Mouse (Mus musculus) adrenal gland, adult (tissue): ENCODE results near the gene Ntng1.
"Not testable (repeated sequence)": the region's sequence is repeated elsewhere in the genome, so short reads cannot be mapped to it uniquely, and the experiment has no call there.

Experiments used
- DNase-seq, 2 experiments: peaks; one replicate each; pipeline ENCODE4 v3.0.0; 2022 to 2023; ENCODE audit warnings: low spot score in 1 of 2; ENCODE audit not compliant: inconsistent age in 2 of 2

Gene Ntng1

DNA sequence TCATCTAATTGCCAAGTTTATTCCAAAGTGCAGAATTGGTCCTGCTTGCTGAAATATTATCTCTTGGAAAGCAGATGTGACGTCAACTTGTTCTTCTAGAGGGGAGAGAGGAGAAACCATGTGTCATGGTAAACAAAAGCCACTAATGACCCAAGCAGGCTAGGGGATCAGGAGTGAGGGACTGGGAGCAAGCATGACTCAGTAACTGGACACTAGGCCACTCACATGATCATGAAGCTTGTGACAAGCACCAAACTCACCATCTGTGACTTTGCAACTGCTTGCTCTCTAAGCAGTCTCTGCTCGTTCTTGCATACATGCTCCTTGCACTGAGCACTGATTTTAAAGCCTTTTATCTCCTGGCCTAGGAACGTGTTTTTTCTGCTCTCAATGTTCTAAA is 340.2 kb downstream of the Ntng1 start:
- no peak for DNase-seq

DNA sequence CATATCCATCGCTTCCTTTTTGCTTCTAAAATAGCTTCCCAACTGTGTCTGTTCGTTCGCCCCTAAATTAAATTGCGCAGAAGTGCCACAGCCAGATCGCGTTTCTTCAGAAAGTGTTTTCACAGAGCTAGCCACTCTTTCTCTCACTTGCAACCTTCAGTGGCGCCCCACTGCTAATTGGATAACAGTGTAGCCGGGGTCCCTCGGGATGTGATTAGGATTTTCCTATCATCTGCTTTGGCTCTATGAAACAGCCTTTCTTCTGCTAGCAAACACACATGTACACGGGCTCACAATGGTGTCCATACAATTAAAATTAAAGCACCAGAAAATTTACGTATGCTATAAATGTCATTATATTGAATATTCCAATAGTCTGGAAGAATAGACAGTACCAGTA is 346.5 kb downstream of the Ntng1 start:
- DNase-seq = no peak

- DNase-seq = peak in 1 of 2 experiments; percentile 23
Observed at GRCm38 (mm10) chr3:109783231-109783630, 360.6 kb downstream of the Ntng1 start.

- peak; percentile 9 to 49 for DNase-seq
Observed at GRCm38 (mm10) chr3:109782289-109782951, 361.4 kb downstream of the Ntng1 start.

DNA sequence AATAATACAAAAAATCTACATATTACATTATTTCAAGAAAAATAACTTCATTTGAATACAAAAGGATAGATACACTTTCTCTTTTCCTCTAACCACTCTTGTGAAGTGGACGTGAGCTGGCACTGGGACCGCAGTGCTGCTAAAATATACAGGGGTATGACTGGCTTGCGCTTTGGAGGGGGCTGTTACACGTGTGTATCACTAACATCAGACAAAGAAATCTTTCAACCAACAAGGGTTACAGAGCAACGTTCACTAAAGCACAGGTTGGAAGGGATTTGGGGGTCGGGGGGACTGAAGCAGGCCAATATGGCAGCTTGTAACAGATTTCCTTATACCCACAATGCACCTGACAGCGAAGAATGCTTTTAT is 361.9 kb downstream of the Ntng1 start:
- DNase-seq = no peak

- DNase-seq = no peak
Observed at GRCm38 (mm10) chr3:109775200-109775599, 368.6 kb downstream of the Ntng1 start.

DNA sequence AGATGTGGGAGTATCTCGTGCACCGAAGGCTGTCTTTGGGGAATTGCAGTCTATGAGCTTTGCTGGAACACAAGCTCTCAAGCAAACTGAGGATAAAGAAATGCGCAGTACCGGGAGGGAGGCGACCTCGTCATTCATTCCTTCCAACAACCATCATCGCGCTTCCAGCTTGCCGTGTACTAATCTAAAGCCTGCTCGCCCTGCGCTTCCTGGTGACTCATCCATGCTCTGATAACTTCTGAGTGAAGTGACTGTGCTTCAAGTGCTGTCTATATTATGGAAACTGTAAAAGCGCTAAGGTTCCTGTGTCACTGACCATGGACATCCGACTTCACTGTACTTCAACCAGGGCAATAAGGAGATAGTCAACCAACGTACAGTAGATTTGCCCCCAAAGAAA is 371.7 kb downstream of the Ntng1 start:
- DNase-seq = no peak

- no peak for DNase-seq
Observed at GRCm38 (mm10) chr3:109766939-109767338, 376.9 kb downstream of the Ntng1 start.

- DNase-seq = no peak
Observed at GRCm38 (mm10) chr3:109765608-109766007, 378.2 kb downstream of the Ntng1 start.

GRCm38 (mm10) chr3:109765141-109765540 is 378.7 kb downstream of the Ntng1 start:
- no peak for DNase-seq

DNA sequence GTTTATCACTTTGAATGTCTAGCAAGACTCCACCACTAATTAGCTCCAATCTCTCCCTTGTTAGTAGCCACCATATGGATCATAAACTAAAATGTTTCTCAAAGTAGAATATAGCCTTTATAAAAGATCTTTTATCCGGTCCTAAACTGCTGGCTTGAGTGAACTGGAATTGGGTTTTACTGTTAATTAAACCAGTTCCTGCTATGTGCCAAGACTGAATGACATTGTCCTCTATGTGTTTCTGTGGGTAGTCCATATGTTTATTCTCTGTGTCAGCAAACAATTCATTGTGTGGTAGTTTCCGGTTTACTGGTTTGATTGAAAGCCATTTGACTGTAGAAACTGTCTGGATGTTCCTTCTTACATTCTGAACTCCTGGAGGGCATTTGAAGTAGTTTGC is 387.4 kb downstream of the Ntng1 start:
- DNase-seq = no peak

- not testable (repeated sequence) for DNase-seq
Observed at GRCm38 (mm10) chr3:109747593-109747992, 396.2 kb downstream of the Ntng1 start.

DNA sequence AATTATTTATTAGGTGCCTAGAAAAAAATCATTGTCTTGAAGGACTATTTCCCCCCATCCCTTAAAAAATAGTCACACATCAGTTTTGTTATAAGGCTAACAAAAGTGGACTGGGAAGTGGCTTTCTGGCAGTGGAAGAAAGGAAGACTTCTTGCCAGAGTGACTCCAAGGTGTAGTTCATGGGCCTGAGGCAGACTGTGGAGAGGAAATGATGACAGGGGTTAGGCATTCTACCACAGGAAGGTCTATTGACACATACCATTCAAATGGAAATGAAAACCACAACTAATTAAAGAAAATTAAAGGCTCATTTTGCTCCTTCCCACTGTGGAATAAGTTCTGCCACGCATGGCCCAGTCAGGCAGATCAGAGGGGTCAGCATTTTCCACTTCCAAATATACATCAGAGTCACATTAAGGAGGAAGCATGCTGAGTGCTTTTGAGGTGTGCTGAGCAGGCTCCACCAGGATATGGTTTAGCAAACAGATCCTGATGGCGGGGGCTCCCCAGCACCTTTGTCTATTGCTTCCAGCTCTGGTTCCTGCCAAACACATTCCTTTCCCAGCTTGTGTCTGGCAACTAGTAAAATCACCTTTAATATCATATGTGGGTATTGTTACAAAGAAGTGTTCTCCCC is 403.2 kb downstream of the Ntng1 start:
- no peak for DNase-seq

DNA sequence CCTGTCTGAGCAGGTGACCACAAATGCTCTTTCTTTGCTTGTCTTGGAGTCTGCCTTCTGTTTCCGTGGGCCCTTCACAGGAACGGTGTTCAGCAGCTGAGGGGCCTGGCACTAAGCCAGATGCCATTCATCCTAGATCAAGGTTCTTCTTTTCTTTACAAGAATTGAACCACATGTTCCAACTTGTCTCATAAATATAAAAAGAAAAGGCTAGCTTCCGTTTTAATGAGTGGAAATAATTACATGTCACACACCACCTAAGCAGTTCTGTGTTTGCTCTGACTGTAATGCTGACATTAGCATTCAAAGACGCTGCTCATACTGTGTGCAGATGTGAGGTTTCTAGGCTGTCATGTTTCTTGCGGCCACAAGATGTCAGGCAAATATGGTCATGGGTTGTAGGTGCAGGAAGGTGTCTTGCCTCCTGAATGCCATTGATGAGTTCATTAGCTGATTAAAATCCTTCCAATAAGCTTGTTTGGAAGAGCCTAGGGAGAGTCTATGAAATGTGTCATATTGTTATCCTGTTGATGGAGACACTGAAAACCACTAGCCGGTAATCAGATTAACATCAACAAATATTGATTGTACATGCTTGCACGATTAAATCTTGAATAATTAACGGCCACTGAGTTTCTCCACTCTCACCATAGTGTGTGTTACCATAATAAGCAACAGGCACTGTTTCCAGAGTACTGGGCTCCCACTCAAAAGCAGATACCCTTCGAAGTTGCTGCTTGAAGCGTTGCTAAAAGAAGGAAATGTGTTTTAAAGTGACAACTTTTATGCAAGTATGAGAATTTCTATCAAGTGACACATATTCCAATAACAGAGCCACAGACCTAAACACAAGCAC is 411.3 kb downstream of the Ntng1 start:
- DNase-seq = peak in 1 of 2 experiments; percentile 40

DNA sequence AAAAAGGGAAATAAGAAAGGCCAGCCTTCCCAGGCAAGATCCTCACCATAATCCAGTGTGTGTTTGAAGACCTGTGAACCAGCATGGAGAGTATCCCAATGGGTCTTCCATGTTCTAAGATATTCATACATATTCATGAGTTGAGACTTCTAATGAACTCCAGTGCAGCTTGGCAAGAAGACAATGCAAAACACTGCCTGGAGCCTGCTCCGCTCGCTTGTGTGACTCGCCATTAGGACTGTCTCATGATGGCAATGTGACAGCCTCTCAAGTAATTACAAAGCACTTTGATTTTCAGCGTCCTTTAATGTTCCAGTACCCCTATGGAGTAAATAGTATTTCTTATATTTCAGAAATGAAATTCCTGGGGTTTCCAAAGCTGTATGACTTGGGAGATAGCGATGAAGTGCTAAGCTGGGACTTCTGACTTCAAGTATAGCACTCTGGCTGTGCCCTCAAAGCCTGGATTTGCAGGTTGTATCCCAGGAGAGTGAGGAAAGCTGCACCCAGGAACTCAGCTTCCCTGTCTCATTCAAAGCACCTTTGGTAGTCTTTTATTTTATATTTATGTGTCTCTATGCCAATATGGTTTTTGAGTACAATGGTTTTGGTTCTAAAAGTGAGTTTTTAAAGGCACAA is 412.1 kb downstream of the Ntng1 start:
- DNase-seq = no peak
